Mouse (Mus musculus) cerebral cortex, adult 2 months (tissue): Measurements from ENCODE around the gene Grin2a.

Experiments
- WGBS: fragments of 180-500 bp; shearing (Covaris S2); methylation state at CpG from one replicate; pipeline ENCODE4 v1.1.7; 2018; 5-methylcytosine and 5-hydroxymethylcytosine counted together

Gene Grin2a

GRCm38 (mm10) chr16:9962482-9962881 lies 32.9 kb downstream of the Grin2a start:
- WGBS, result 84% methylated on average over 1 of the region's 1 CpGs

- WGBS, result 61% methylated on average over 1 of the region's 1 CpGs
Observed at GRCm38 (mm10) chr16:9959340-9959739, 36.0 kb downstream of the Grin2a start.

GRCm38 (mm10) chr16:9954266-9954665 lies 41.1 kb downstream of the Grin2a start:
- 28% methylated on average over 5 of the region's 5 CpGs for WGBS

GRCm38 (mm10) chr16:9953396-9953831 lies 41.9 kb downstream of the Grin2a start:
- 48% methylated on average over 5 of the region's 5 CpGs for WGBS

GRCm38 (mm10) chr16:9949250-9949649 lies 46.1 kb downstream of the Grin2a start:
- WGBS, result 33% methylated on average over 3 of the region's 3 CpGs

GRCm38 (mm10) chr16:9947430-9947829 lies 47.9 kb downstream of the Grin2a start:
- WGBS, result 45% methylated on average over 3 of the region's 3 CpGs

DNA sequence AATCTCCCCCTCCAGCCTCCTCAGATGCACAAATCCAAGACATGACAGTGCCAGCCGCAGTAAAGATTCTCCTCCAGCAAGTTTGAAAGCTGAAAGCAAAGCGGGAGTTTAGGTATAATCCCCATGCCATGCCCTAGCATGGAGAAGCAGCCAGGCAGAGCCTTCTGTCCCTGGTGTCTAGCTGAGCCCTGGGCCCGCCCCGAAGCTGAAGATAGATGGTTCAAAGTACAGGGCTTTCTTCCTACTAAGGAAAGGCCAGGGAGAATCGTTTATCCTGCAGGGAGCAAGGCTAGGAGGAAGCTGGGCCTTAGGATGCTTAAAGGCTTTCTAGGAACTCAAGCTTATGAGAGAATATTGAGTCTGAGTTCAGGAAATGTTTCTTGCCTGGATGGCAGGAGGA lies 50.5 kb downstream of the Grin2a start:
- 66% methylated on average over 5 of the region's 5 CpGs for WGBS

- WGBS, result 36% methylated on average over 8 of the region's 8 CpGs
Observed at GRCm38 (mm10) chr16:9941306-9941930, 53.9 kb downstream of the Grin2a start.

- WGBS, result 59% methylated on average over 7 of the region's 7 CpGs
Observed at GRCm38 (mm10) chr16:9940716-9941115, 54.6 kb downstream of the Grin2a start.

DNA sequence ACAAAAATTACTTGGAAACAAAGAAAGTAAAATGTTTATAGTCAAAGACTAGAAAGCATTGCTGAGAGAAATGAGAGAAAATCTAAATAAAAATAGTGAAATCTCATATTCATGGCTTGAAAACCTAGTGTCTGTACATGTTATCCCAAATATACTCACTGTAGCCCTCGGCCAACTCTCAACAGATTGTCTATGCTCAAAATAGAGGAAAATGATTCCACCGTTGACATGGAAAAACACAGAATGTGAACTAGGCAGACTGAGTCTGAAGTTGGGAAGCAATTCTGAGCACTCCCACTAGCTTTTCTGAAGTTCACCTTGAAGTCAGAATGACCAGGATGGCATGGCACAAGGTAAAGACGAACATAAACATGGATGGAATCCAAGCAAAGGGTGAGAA lies 84.7 kb downstream of the Grin2a start:
- WGBS, result 37% methylated on average over 3 of the region's 3 CpGs

- 47% methylated on average over 4 of the region's 4 CpGs for WGBS
Observed at GRCm38 (mm10) chr16:9909225-9909624, 86.1 kb downstream of the Grin2a start.

GRCm38 (mm10) chr16:9904443-9904842 lies 90.9 kb downstream of the Grin2a start:
- WGBS, result 72% methylated on average over 6 of the region's 6 CpGs

DNA sequence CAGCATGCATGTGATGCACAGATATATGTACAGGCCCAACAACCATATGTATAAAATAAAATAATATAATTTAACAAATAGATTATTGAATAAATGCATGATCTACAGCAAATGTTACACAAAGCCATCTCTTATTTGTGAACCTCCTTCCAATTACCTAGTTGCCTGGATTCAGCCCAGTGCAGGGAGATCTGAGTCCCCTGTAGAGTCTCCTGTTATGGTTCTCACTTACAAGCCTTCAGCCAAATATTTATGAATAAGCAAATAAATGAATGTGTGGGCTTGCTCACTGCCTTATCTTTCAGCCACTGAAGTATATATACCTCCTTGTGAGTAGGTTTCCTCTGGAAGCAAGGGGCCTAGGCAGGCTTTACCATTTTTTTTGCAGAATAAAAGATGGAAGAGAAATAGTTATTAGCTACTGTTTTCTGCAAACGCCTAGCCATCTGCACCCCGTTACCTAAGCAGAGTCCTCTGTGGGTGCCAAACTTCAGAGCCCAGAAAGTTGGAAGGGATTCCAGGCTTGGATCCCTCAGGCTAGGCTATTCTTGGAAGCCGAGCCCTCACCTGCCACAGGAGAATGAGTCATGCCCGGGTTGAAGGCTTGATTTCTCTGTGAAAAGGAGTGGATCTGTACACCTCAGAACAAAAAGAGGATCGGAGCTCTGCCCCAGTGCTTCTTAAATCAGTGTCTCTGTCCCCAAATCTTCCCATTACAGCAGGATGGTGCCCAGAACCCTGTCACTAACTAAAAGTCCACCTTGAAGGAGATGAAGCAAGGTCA lies 92.5 kb downstream of the Grin2a start:
- WGBS, result 36% methylated on average over 5 of the region's 5 CpGs

DNA sequence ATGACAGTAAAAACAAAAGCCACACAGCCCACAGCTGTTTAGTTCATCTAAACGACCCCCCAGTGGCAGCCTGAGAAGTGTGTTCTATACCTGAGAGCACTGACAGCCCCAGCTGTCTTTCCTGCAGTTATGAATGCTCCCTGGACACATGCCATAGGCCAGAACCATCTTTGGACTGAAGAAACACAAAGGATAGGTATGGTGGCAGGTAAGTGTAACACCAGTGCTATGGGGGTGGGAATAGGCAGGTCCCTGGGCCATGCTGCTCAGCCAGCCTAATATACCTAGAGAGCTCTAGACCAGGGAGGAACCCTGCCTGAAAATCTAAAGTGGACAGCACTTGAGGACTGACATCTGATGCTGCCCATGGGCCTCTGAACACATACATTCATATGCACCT lies 93.9 kb downstream of the Grin2a start:
- 17% methylated on average over 1 of the region's 1 CpGs for WGBS

DNA sequence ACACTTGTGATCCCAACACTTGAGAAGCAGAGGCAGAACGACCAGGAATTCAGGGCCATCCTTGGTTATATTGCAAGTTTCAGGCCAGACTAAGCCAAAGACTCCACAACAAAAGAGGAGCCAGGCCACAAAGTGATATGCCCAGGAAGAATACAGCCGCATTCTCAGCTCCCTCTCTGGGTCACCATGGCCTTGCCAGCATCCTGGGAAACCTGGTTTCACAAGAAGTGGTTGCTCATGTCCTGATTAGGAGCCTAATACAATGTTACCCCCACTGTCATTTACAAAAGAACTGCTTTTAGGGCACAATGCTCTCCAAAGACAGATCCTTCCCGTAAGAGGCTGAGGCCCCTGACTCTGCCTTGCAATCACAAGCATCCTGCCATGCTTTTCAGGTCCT lies 94.4 kb downstream of the Grin2a start:
- 77% methylated on average over 3 of the region's 3 CpGs for WGBS

DNA sequence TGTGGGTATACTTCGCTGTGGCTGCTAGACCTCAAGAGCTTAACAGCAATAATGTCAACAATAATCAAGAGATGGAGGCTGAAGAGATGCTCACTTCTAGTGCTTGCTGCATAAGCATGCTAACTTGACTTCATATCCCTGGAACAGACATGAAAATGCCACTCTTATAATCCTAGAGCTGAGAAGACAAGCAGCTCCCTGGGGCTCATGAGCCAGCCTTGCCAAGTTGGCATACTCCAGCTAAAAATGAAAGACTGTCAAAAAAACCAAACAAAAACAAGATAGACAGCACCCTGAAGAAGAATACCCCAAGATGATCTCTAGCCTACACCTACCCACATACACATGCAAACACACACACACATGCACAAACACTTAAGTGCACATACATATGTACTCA lies 95.2 kb downstream of the Grin2a start:
- 89% methylated on average over 1 of the region's 1 CpGs for WGBS

GRCm38 (mm10) chr16:9899176-9899575 lies 96.2 kb downstream of the Grin2a start:
- 83% methylated on average over 2 of the region's 2 CpGs for WGBS

- 60% methylated on average over 7 of the region's 7 CpGs for WGBS
Observed at GRCm38 (mm10) chr16:9895581-9895980, 99.8 kb downstream of the Grin2a start.

- 68% methylated on average over 4 of the region's 4 CpGs for WGBS
Observed at GRCm38 (mm10) chr16:9886155-9886554, 109.2 kb downstream of the Grin2a start.

- 60% methylated on average over 2 of the region's 2 CpGs for WGBS
Observed at GRCm38 (mm10) chr16:9884141-9884540, 111.2 kb downstream of the Grin2a start.

DNA sequence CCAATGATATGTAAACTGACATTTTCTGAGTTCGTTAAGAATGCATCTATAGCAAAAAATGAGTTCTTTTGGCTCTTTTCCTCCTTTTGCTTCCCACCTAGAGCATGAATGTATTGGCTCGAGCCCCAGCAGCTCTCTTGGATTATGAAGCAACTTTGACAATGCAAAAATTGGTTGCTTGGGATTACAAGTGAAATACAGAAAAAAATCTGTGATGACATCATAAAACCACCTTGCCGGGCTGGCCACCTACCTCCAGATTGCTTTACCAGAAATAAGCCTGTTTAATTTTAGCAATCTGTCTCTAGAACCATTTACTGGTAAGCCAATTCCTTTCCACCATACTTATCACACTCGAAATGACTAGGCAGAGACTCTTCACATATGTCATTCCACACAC lies 112.9 kb downstream of the Grin2a start:
- WGBS, result 40% methylated on average over 4 of the region's 4 CpGs

- WGBS, result 57% methylated on average over 4 of the region's 4 CpGs
Observed at GRCm38 (mm10) chr16:9873001-9873400, 122.4 kb downstream of the Grin2a start.

- WGBS, result 74% methylated on average over 3 of the region's 3 CpGs
Observed at GRCm38 (mm10) chr16:9865710-9866109, 129.7 kb downstream of the Grin2a start.
